Mouse (Mus musculus): Measurements from ENCODE around the gene Olfr372. TPM values are rescaled to one million over a fixed set of nuclear protein-coding genes. Genes with fewer than 3 reads are reported as not detected.
"Not testable (repeated sequence)": the region's sequence is repeated elsewhere in the genome, so short reads cannot be mapped to it uniquely, and the experiment has no call there.

Olfr372 gene
- polyA plus RNA-seq, 1 experiment from 2014 or later, result not detected

- H3K27me3 ChIP-seq (ENCODE audit: control insufficient read depth, insufficient read depth, low read length); H3K9me3 ChIP-seq (ENCODE audit: control insufficient read depth, low read length); ATAC-seq (ENCODE audit: low FRiP score, low TSS enrichment); H3K27ac ChIP-seq (ENCODE audit: low read depth, low read length); H3K36me3 ChIP-seq (ENCODE audit: control insufficient read depth, insufficient read depth, low read length); H3K4me3 ChIP-seq (ENCODE audit: low read length); H3K9ac ChIP-seq (ENCODE audit: low read depth, low read length); H3K4me1 ChIP-seq (ENCODE audit: control insufficient read depth, insufficient read depth, low read length); H3K4me2 ChIP-seq (replicated peaks; ENCODE audit: low read depth, low read length): not testable (repeated sequence)
- WGBS, result 79% methylated on average over 2 of the region's 2 CpGs
Observed at GRCm38 (mm10) chr8:72017339-72017738, 23.7 kb upstream of the Olfr372 start.

- H3K4me1 ChIP-seq (ENCODE audit: control insufficient read depth, insufficient read depth, low read length), result no peaks in the 10 kb centered on the region
- H3K27me3 ChIP-seq (ENCODE audit: control insufficient read depth, insufficient read depth, low read length), result no peaks in the 10 kb centered on the region
- ATAC-seq (ENCODE audit: low FRiP score, low TSS enrichment), result no peak
- no peak overlapping the region for H3K27ac ChIP-seq (ENCODE audit: low read depth, low read length)
- no peaks in the 10 kb centered on the region for H3K9me3 ChIP-seq (ENCODE audit: control insufficient read depth, low read length)
- no peak overlapping the region for H3K4me2 ChIP-seq (replicated peaks; ENCODE audit: low read depth, low read length)
- H3K9ac ChIP-seq (ENCODE audit: low read depth, low read length), result no peak overlapping the region
- H3K4me3 ChIP-seq (ENCODE audit: low read length), result no peak overlapping the region
- no peaks in the 10 kb centered on the region for H3K36me3 ChIP-seq (ENCODE audit: control insufficient read depth, insufficient read depth, low read length)
- WGBS, result 80% methylated on average over 2 of the region's 2 CpGs
Observed at GRCm38 (mm10) chr8:72018141-72018540, 22.9 kb upstream of the Olfr372 start.

GRCm38 (mm10) chr8:72019022-72019421, 22.0 kb upstream of the Olfr372 start:
- not testable (repeated sequence) for H3K9me3 ChIP-seq (ENCODE audit: control insufficient read depth, low read length); H3K27ac ChIP-seq (ENCODE audit: low read depth, low read length); H3K27me3 ChIP-seq (ENCODE audit: control insufficient read depth, insufficient read depth, low read length); H3K4me2 ChIP-seq (replicated peaks; ENCODE audit: low read depth, low read length); H3K4me1 ChIP-seq (ENCODE audit: control insufficient read depth, insufficient read depth, low read length); H3K9ac ChIP-seq (ENCODE audit: low read depth, low read length); ATAC-seq (ENCODE audit: low FRiP score, low TSS enrichment); H3K4me3 ChIP-seq (ENCODE audit: low read length); H3K36me3 ChIP-seq (ENCODE audit: control insufficient read depth, insufficient read depth, low read length)
- 93% methylated on average over 1 of the region's 1 CpGs for WGBS

- Histone ChIP-seq H3K9ac (ENCODE audit: low read depth, low read length) (no peak overlapping the region), H3K4me3 (ENCODE audit: low read length) (no peak overlapping the region), H3K9me3 (ENCODE audit: control insufficient read depth, low read length) (no peaks in the 10 kb centered on the region), H3K27me3 (ENCODE audit: control insufficient read depth, insufficient read depth, low read length) (no peaks in the 10 kb centered on the region), H3K27ac (ENCODE audit: low read depth, low read length) (no peak overlapping the region), H3K4me2 (replicated peaks; ENCODE audit: low read depth, low read length) (no peak overlapping the region), H3K36me3 (ENCODE audit: control insufficient read depth, insufficient read depth, low read length) (no peaks in the 10 kb centered on the region), H3K4me1 (ENCODE audit: control insufficient read depth, insufficient read depth, low read length) (no peaks in the 10 kb centered on the region)
- no peak for ATAC-seq (ENCODE audit: low FRiP score, low TSS enrichment)
- 71% methylated on average over 2 of the region's 2 CpGs for WGBS
Observed at GRCm38 (mm10) chr8:72019816-72020215, 21.2 kb upstream of the Olfr372 start.

GRCm38 (mm10) chr8:72024886-72025285, 16.1 kb upstream of the Olfr372 start:
- H3K4me1 ChIP-seq (ENCODE audit: control insufficient read depth, insufficient read depth, low read length); H3K27ac ChIP-seq (ENCODE audit: low read depth, low read length); H3K9me3 ChIP-seq (ENCODE audit: control insufficient read depth, low read length); H3K4me3 ChIP-seq (ENCODE audit: low read length); H3K27me3 ChIP-seq (ENCODE audit: control insufficient read depth, insufficient read depth, low read length); H3K4me2 ChIP-seq (replicated peaks; ENCODE audit: low read depth, low read length); ATAC-seq (ENCODE audit: low FRiP score, low TSS enrichment); H3K36me3 ChIP-seq (ENCODE audit: control insufficient read depth, insufficient read depth, low read length); H3K9ac ChIP-seq (ENCODE audit: low read depth, low read length): not testable (repeated sequence)
- WGBS, result 26% methylated on average over 3 of the region's 9 CpGs

GRCm38 (mm10) chr8:72032926-72033325, 8.1 kb upstream of the Olfr372 start:
- WGBS, result 49% methylated on average over 4 of the region's 4 CpGs
- H3K9ac ChIP-seq (ENCODE audit: low read depth, low read length); H3K4me2 ChIP-seq (replicated peaks; ENCODE audit: low read depth, low read length); H3K9me3 ChIP-seq (ENCODE audit: control insufficient read depth, low read length); H3K27ac ChIP-seq (ENCODE audit: low read depth, low read length); H3K27me3 ChIP-seq (ENCODE audit: control insufficient read depth, insufficient read depth, low read length); ATAC-seq (ENCODE audit: low FRiP score, low TSS enrichment); H3K4me1 ChIP-seq (ENCODE audit: control insufficient read depth, insufficient read depth, low read length); H3K36me3 ChIP-seq (ENCODE audit: control insufficient read depth, insufficient read depth, low read length); H3K4me3 ChIP-seq (ENCODE audit: low read length): not testable (repeated sequence)

- no peaks in the 10 kb centered on the region for H3K27me3 ChIP-seq (ENCODE audit: control insufficient read depth, insufficient read depth, low read length)
- H3K27ac ChIP-seq (ENCODE audit: low read depth, low read length), result no peak overlapping the region
- H3K36me3 ChIP-seq (ENCODE audit: control insufficient read depth, insufficient read depth, low read length), result no peaks in the 10 kb centered on the region
- no peak overlapping the region for H3K9ac ChIP-seq (ENCODE audit: low read depth, low read length)
- no peak overlapping the region for H3K4me3 ChIP-seq (ENCODE audit: low read length)
- WGBS, result 80% methylated on average over 1 of the region's 1 CpGs
- no peak for ATAC-seq (ENCODE audit: low FRiP score, low TSS enrichment)
- no peak overlapping the region for H3K4me2 ChIP-seq (replicated peaks; ENCODE audit: low read depth, low read length)
- no peaks in the 10 kb centered on the region for H3K9me3 ChIP-seq (ENCODE audit: control insufficient read depth, low read length)
- H3K4me1 ChIP-seq (ENCODE audit: control insufficient read depth, insufficient read depth, low read length), result no peaks in the 10 kb centered on the region
Observed at GRCm38 (mm10) chr8:72042493-72042892, 1.5 kb downstream of the Olfr372 start.

- ATAC-seq (ENCODE audit: low FRiP score, low TSS enrichment); H3K4me3 ChIP-seq (ENCODE audit: low read length); H3K4me2 ChIP-seq (replicated peaks; ENCODE audit: low read depth, low read length); H3K27me3 ChIP-seq (ENCODE audit: control insufficient read depth, insufficient read depth, low read length); H3K4me1 ChIP-seq (ENCODE audit: control insufficient read depth, insufficient read depth, low read length); H3K9me3 ChIP-seq (ENCODE audit: control insufficient read depth, low read length); H3K36me3 ChIP-seq (ENCODE audit: control insufficient read depth, insufficient read depth, low read length); H3K9ac ChIP-seq (ENCODE audit: low read depth, low read length); H3K27ac ChIP-seq (ENCODE audit: low read depth, low read length): not testable (repeated sequence)
Observed at GRCm38 (mm10) chr8:72054633-72055032, 13.6 kb downstream of the Olfr372 start.

GRCm38 (mm10) chr8:72057643-72058042, 16.6 kb downstream of the Olfr372 start:
- not testable (repeated sequence) for H3K27ac ChIP-seq (ENCODE audit: low read depth, low read length); H3K4me3 ChIP-seq (ENCODE audit: low read length); ATAC-seq (ENCODE audit: low FRiP score, low TSS enrichment); H3K4me2 ChIP-seq (replicated peaks; ENCODE audit: low read depth, low read length); H3K9me3 ChIP-seq (ENCODE audit: control insufficient read depth, low read length); H3K9ac ChIP-seq (ENCODE audit: low read depth, low read length); H3K4me1 ChIP-seq (ENCODE audit: control insufficient read depth, insufficient read depth, low read length); H3K36me3 ChIP-seq (ENCODE audit: control insufficient read depth, insufficient read depth, low read length); H3K27me3 ChIP-seq (ENCODE audit: control insufficient read depth, insufficient read depth, low read length)
- WGBS, result 95% methylated on average over 3 of the region's 4 CpGs
